Mouse (Mus musculus): Measurements from ENCODE around the gene Ppp2r5e. TPM values are rescaled to one million over a fixed set of nuclear protein-coding genes. Genes with fewer than 3 reads are reported as not detected.
"Not testable (repeated sequence)": the region's sequence is repeated elsewhere in the genome, so short reads cannot be mapped to it uniquely, and the experiment has no call there.

Ppp2r5e gene
- polyA plus RNA-seq, 1 experiment from 2014 or later, result 21.4 TPM

GRCm38 (mm10) chr12:75450011-75450410 lies 146.0 kb downstream of the Ppp2r5e start:
- WGBS, result 77% methylated on average over 14 of the region's 14 CpGs
- no peak overlapping the region for H3K4me3 ChIP-seq (replicated peaks)
- no peaks in the 10 kb centered on the region for H3K9me3 ChIP-seq
- H3K4me1 ChIP-seq (replicated peaks), result no peaks in the 10 kb centered on the region
- H3K36me3 ChIP-seq, result peaks cover 41% of the 10 kb centered on the region
- no peak for ATAC-seq
- H3K9ac ChIP-seq (replicated peaks), result no peak overlapping the region
- H3K27me3 ChIP-seq, result no peaks in the 10 kb centered on the region
- H3K27ac ChIP-seq, result no peak overlapping the region
- no peak overlapping the region for H3K4me2 ChIP-seq (replicated peaks)

GRCm38 (mm10) chr12:75449475-75449966 lies 146.5 kb downstream of the Ppp2r5e start:
- 81% methylated on average over 6 of the region's 6 CpGs for WGBS
- no peak for ATAC-seq

GRCm38 (mm10) chr12:75448921-75449320 lies 147.1 kb downstream of the Ppp2r5e start:
- Histone ChIP-seq H3K4me1 (replicated peaks) (no peaks in the 10 kb centered on the region), H3K4me3 (replicated peaks) (no peak overlapping the region), H3K36me3 (peaks cover 41% of the 10 kb centered on the region), H3K4me2 (replicated peaks) (no peak overlapping the region), H3K9me3 (no peaks in the 10 kb centered on the region), H3K27me3 (no peaks in the 10 kb centered on the region), H3K9ac (replicated peaks) (no peak overlapping the region), H3K27ac (no peak overlapping the region)
- no peak for ATAC-seq
- WGBS, result 90% methylated on average over 5 of the region's 5 CpGs

More at GRCm38 (mm10) chr12:75449475-75449966, 146.5 kb downstream of the Ppp2r5e start:
- Histone ChIP-seq H3K36me3 (peaks cover 41% of the 10 kb centered on the region), H3K9me3 (no peaks in the 10 kb centered on the region), H3K27me3 (no peaks in the 10 kb centered on the region), H3K4me2 (replicated peaks) (no peak overlapping the region), H3K4me3 (replicated peaks) (no peak overlapping the region), H3K9ac (replicated peaks) (no peak overlapping the region), H3K4me1 (replicated peaks) (no peaks in the 10 kb centered on the region), H3K27ac (no peak overlapping the region)

- Histone ChIP-seq H3K27ac (no peak overlapping the region), H3K9ac (replicated peaks) (no peak overlapping the region), H3K4me1 (replicated peaks) (no peaks in the 10 kb centered on the region), H3K4me3 (replicated peaks) (no peak overlapping the region), H3K36me3 (peaks cover 20% of the 10 kb centered on the region), H3K27me3 (no peaks in the 10 kb centered on the region), H3K9me3 (no peaks in the 10 kb centered on the region), H3K4me2 (replicated peaks) (no peak overlapping the region)
- WGBS, result 96% methylated on average over 7 of the region's 7 CpGs
- ATAC-seq, result 0 out of 2 replicates have a peak, but pooled peaks have one; percentile 19
Measured at GRCm38 (mm10) chr12:75446245-75446644, 149.8 kb downstream of the Ppp2r5e start.

- not testable (repeated sequence) for H3K9ac ChIP-seq (replicated peaks); ATAC-seq; H3K4me3 ChIP-seq (replicated peaks); H3K4me1 ChIP-seq (replicated peaks); H3K27me3 ChIP-seq; H3K4me2 ChIP-seq (replicated peaks); H3K9me3 ChIP-seq; H3K27ac ChIP-seq; H3K36me3 ChIP-seq
- 78% methylated on average over 6 of the region's 6 CpGs for WGBS
Measured at GRCm38 (mm10) chr12:75432400-75432799, 163.6 kb downstream of the Ppp2r5e start.

GRCm38 (mm10) chr12:75429685-75430396 lies 166.2 kb downstream of the Ppp2r5e start:
- H3K27me3 ChIP-seq, result no peaks in the 10 kb centered on the region
- H3K4me1 ChIP-seq (replicated peaks), result no peaks in the 10 kb centered on the region
- WGBS, result 97% methylated on average over 1 of the region's 1 CpGs
- H3K27ac ChIP-seq, result no peak overlapping the region
- H3K9me3 ChIP-seq, result no peaks in the 10 kb centered on the region
- H3K4me2 ChIP-seq (replicated peaks), result no peak overlapping the region
- no peak for ATAC-seq
- no peak overlapping the region for H3K4me3 ChIP-seq (replicated peaks)
- H3K9ac ChIP-seq (replicated peaks), result no peak overlapping the region
- no peaks in the 10 kb centered on the region for H3K36me3 ChIP-seq

- no peaks in the 10 kb centered on the region for H3K27me3 ChIP-seq
- H3K4me1 ChIP-seq (replicated peaks), result no peaks in the 10 kb centered on the region
- no peak overlapping the region for H3K27ac ChIP-seq
- no peak overlapping the region for H3K9ac ChIP-seq (replicated peaks)
- 86% methylated on average over 6 of the region's 6 CpGs for WGBS
- no peak overlapping the region for H3K4me2 ChIP-seq (replicated peaks)
- H3K4me3 ChIP-seq (replicated peaks), result no peak overlapping the region
- H3K9me3 ChIP-seq, result no peaks in the 10 kb centered on the region
- ATAC-seq, result no peak
- H3K36me3 ChIP-seq, result no peaks in the 10 kb centered on the region
Measured at GRCm38 (mm10) chr12:75428719-75429118, 167.3 kb downstream of the Ppp2r5e start.

- Histone ChIP-seq H3K4me1 (replicated peaks) (no peaks in the 10 kb centered on the region), H3K27ac (no peak overlapping the region), H3K9ac (replicated peaks) (no peak overlapping the region), H3K4me3 (replicated peaks) (no peak overlapping the region), H3K36me3 (no peaks in the 10 kb centered on the region), H3K27me3 (no peaks in the 10 kb centered on the region), H3K9me3 (no peaks in the 10 kb centered on the region), H3K4me2 (replicated peaks) (no peak overlapping the region)
- ATAC-seq, result no peak
- WGBS, result 87% methylated on average over 7 of the region's 7 CpGs
Measured at GRCm38 (mm10) chr12:75425882-75426281, 170.2 kb downstream of the Ppp2r5e start.

- WGBS, result 89% methylated on average over 4 of the region's 4 CpGs
- ATAC-seq, result no peak
- H3K27me3 ChIP-seq, result no peaks in the 10 kb centered on the region
- no peak overlapping the region for H3K9ac ChIP-seq (replicated peaks)
- H3K4me1 ChIP-seq (replicated peaks), result no peaks in the 10 kb centered on the region
- H3K9me3 ChIP-seq, result no peaks in the 10 kb centered on the region
- H3K4me3 ChIP-seq (replicated peaks), result no peak overlapping the region
- H3K4me2 ChIP-seq (replicated peaks), result no peak overlapping the region
- no peaks in the 10 kb centered on the region for H3K36me3 ChIP-seq
- H3K27ac ChIP-seq, result no peak overlapping the region
Measured at GRCm38 (mm10) chr12:75424817-75425216, 171.2 kb downstream of the Ppp2r5e start.

GRCm38 (mm10) chr12:75424359-75424758 lies 171.7 kb downstream of the Ppp2r5e start:
- Histone ChIP-seq H3K27ac (no peak overlapping the region), H3K9me3 (no peaks in the 10 kb centered on the region), H3K4me1 (replicated peaks) (no peaks in the 10 kb centered on the region), H3K4me3 (replicated peaks) (no peak overlapping the region), H3K9ac (replicated peaks) (no peak overlapping the region), H3K36me3 (no peaks in the 10 kb centered on the region), H3K4me2 (replicated peaks) (no peak overlapping the region), H3K27me3 (no peaks in the 10 kb centered on the region)
- WGBS, result 83% methylated on average over 7 of the region's 7 CpGs
- no peak for ATAC-seq

- H3K9me3 ChIP-seq, result no peaks in the 10 kb centered on the region
- no peaks in the 10 kb centered on the region for H3K36me3 ChIP-seq
- no peak for ATAC-seq
- no peaks in the 10 kb centered on the region for H3K4me1 ChIP-seq (replicated peaks)
- H3K27ac ChIP-seq, result no peak within 1 kb of the TSS
- no peak within 1 kb of the TSS for H3K4me3 ChIP-seq (replicated peaks)
- H3K27me3 ChIP-seq, result no peaks in the 10 kb centered on the region
- 92% methylated on average over 4 of the region's 4 CpGs for WGBS
- no peak within 1 kb of the TSS for H3K9ac ChIP-seq (replicated peaks)
- H3K4me2 ChIP-seq (replicated peaks), result no peak within 1 kb of the TSS
Measured at GRCm38 (mm10) chr12:75416681-75417080, 179.4 kb downstream of the Ppp2r5e start, which contains the start of gene Gphb5. TSS of gene Gphb5 (minus strand) at chr12:75416781.

GRCm38 (mm10) chr12:75414991-75415390 lies 181.1 kb downstream of the Ppp2r5e start:
- Histone ChIP-seq H3K36me3 (no peaks in the 10 kb centered on the region), H3K4me2 (replicated peaks) (no peak overlapping the region), H3K4me3 (replicated peaks) (no peak overlapping the region), H3K4me1 (replicated peaks) (no peaks in the 10 kb centered on the region), H3K9me3 (no peaks in the 10 kb centered on the region), H3K9ac (replicated peaks) (no peak overlapping the region), H3K27me3 (no peaks in the 10 kb centered on the region), H3K27ac (no peak overlapping the region)
- 76% methylated on average over 6 of the region's 6 CpGs for whole genome bisulfite sequencing
- no peak for ATAC-seq

GRCm38 (mm10) chr12:75412964-75413363 lies 183.1 kb downstream of the Ppp2r5e start:
- no peak for ATAC-seq
- Histone ChIP-seq H3K36me3 (no peaks in the 10 kb centered on the region), H3K4me2 (replicated peaks) (no peak overlapping the region), H3K4me1 (replicated peaks) (no peaks in the 10 kb centered on the region), H3K4me3 (replicated peaks) (no peak overlapping the region), H3K9me3 (no peaks in the 10 kb centered on the region), H3K9ac (replicated peaks) (no peak overlapping the region), H3K27ac (no peak overlapping the region), H3K27me3 (no peaks in the 10 kb centered on the region)
- 87% methylated on average over 9 of the region's 9 CpGs for WGBS

All from midbrain, embryonic 13.5 days (tissue).